Mouse (Mus musculus) right cerebral cortex, adult 2 months (tissue): ENCODE data around the gene Camkmt.

ENCODE experiments used
- DNase-seq, 2 experiments: peaks; one replicate each; pipeline ENCODE4 v3.0.0; 2021 to 2022; ENCODE audit warnings: low spot score in 2 of 2

The Camkmt gene

DNA sequence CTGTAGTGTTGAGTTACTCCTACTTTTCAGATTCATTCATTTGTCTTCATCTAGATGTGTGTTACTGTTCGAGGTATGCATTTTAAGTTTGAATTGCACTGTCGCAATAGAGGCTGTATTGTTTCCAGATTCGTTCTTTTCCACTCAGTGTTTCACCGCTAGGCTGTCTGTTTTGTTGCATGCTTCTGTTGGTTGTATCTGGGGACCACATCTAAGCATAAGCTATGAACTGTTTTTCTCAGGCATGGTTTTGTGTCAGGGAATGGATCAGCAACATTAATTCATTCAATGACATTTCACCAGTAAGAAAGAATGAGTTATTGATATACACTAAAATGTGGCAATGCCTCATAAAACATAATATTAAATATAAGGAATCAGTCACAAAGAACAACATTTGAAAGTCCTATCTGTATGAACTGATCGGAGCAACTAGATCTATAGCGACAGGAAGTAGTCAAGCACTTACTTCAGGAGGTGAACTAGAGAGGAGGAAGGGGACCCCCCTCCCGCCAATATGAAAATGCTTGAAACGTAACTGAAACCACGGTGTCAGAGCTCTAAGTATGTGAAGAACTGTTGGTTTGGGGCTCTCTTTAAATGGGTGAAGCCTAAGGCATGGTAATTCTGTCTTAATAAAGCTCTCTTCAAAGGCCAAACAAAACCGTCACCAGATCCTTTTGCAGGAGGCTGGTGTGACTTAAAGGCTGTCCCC lies 80.3 kb downstream of the Camkmt start:
- DNase-seq, result no peak

DNA sequence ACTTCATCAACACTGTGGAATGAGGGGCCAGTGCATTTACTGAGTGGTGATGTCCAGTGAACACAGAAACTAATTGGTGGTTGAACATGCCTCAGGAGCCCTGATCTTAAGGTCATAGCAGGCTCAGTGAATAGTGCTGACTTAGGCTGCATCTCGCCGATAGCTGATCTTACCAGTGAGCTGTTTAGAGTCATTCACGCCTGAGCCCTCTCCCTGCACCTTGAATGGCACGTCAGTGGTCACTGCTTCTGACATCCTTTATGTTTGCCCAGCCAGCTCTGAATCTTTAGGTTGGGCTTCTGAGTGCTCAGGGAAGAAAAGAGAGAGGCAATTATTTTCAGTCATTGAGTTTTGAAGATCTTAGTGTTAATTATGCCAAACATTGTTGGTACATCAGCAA lies 81.6 kb downstream of the Camkmt start:
- no peak for DNase-seq

DNA sequence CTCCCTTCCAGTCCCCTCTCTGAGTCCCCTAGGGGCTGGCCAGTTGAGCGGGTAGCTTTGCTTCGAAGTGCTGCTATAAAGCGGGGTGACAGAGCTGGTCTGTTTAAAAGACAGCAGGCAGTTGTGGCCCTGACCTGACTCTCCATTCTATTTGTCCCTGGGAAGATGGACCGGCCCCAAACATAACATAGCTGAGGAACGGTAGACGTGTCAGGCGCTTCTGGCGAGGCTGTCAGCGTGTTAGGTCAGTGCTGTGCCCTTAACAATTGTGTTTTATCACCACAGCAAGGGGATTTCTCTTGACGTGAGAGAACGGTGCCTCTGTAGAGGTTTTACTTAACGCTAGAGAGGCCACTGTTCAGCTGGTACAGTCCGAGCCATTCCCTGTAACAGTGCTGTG lies 86.9 kb downstream of the Camkmt start:
- DNase-seq, result no peak

DNA sequence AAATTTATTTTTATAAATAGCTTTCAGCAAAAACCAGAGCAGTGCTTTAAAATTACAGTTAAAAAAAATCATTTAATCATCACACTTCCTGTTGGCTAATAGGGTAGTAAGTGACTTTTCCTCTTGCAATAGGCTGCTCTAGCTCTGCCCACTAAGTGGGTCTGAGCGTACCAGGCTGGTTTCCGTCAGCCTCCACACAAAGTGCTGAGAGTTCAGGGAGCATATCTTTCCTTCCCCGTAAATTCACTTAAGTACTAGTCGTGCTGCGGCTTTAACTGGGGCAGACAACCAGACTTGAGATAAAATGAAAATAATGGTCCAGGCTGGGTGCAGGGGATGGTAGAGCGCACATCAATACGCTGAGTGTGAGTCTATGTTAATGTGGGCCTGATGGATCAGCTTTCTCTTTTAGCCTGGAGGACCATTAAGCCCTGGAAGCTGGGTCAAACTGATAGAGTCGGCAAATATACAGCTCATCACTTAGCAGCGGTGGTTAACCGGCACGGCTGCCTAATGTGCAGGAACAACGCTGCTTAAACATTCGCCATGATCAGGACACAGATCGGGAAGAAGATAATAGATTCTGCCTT lies 90.2 kb downstream of the Camkmt start:
- DNase-seq, result no peak

DNA sequence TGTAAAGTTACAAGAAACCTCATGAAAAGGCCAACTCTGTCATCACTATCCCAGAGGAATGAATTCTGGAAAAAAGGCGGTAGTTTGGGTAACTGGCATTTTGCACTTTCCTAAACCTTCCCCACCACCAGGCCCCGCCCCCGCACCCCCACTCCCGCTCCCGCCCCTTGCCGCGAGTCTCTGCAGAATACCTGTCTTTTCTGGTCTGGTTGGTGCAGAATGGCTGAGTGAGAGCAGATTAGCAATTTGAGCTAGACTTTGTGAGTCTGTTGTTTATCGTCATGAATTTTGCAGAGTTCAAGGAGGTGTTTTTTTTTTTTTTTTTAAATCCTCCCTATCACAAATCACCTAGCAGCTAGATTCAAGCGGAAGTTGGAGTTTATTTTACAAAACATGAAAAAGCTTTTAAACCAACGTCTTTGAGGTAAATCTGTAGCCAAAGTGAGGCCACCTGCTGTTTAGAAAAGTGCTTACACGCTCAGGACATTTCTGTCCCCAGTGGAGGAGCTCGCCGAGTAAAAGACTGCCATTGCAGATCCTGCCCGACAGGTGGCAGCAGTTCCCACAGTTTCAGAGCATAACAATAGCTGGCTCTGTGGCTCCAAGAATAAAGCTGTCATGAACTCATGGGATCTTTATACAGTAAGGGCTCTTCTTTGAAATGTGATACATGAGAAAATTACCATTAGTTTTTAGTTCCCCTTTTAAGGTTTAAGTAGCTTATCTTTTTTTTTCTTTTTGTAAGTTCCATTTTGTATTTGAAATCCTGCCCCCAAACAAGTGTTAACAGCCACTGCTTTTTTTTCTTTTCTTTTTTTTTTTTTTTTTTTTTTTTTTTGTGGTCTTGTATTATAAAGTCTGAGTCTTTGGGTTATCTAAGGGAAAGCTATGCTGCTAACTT lies 99.1 kb downstream of the Camkmt start:
- DNase-seq, result peak; percentile 91 to 96

DNA sequence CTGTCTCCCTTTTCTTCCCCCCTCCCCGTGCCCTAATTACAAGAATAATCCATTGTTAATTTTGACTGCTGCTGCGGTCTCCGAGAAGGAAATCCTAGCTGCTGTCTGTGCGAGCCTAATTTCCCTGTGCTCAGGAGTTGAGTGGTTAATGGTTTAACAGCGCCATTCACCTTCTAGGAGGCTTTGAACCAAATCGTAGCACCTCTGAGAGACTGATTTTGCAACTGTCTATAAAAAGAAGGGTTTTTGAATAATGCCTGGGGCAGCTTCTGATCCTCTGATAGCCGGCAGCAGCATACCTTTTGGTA lies 99.7 kb downstream of the Camkmt start:
- no peak for DNase-seq

DNA sequence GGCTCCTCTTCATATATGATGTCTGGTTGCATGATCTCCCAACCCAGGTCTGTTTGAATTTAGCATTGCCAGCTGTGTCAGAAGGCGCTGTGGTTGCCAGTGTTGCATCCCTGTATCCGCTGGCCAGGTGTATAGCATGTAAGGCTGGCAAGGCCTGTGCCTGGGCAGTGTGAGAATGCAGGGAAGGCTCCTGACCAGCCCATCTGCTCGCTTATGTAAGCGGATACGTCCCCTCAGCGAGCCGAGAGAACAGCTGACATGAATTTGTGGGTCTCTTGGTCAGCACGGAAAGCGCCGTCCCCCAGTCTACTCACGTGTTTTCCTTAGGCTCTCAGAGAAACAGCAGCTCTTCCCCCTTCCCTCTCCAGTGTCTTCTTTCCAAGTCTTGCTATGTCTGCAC lies 102.9 kb downstream of the Camkmt start:
- no peak for DNase-seq

DNA sequence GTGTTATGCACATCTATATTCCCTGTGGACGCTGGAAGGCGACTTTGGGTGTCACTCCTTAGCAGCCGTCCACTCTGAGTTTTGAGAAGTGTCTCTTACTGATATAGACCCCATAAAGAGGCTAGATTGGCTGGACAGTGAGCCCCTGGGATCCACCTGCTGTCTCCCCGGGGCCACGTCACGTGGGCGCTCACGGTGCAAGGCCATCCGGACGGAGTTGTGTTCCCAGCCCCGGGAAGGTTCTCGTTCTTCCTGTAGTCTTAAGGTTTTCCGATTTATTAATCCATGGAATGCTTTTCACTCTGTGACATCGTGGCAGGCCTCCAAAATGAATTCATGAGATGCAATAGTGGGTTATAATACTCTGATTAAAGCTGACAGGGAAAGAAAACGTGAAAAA lies 108.4 kb downstream of the Camkmt start:
- DNase-seq, result no peak

DNA sequence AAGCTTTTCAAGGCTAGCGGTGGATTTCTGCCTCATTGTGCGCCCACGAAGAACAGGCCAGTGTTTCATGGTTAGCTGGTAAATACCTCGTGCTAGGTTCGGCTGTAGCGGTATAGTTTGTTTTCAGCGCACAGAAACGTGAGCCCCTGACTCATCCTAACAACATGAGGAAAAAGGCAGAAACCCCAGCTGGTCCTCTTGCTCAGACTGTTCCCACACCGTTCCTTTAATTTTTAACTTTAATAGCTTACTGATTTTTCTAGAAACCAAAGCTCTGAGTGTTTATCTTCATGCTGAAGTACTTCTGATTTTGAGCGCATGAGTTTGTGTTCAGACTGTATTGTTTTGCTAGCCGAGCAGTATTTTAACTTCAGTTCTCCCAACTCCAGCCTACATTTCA lies 109.0 kb downstream of the Camkmt start:
- DNase-seq, result no peak

DNA sequence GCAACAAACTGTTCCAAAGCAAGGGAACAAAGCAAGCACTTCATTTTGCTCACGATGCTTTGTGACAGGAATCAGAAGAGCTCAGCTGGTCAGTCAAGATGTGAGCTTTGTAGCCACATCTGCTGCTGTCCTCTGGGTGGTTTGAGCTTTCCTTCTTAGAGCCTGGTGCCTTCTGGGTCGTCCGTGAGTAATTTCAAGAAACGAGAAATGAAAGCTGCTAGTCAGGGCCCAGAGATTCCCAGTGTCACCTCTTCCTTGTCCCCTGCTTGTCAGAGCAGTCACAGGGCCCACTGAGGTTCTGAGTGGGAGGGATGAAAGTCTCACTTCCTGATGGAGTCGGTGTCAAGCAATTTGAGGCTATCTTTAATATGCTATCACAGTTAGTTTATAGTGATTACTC lies 127.7 kb downstream of the Camkmt start:
- no peak for DNase-seq

DNA sequence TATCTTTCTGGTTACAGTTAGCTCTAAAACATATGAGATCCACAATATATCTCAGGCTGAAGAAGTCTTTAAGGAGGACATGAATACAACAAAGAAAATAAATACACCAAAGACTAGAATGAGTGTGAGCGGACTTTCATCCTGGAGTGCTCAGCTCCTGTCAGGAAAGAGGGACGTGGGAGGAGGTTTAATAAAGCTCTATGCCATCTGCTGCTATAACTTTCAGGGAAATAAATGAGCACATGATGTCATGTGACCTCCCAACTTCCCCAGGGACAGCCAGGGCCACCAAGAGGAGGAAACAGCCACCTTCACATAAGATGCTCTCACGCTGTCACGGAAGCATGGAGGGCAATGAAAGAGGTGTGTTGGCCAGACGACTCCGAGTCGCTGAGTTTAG lies 151.8 kb downstream of the Camkmt start:
- DNase-seq, result peak; percentile 36 to 39

DNA sequence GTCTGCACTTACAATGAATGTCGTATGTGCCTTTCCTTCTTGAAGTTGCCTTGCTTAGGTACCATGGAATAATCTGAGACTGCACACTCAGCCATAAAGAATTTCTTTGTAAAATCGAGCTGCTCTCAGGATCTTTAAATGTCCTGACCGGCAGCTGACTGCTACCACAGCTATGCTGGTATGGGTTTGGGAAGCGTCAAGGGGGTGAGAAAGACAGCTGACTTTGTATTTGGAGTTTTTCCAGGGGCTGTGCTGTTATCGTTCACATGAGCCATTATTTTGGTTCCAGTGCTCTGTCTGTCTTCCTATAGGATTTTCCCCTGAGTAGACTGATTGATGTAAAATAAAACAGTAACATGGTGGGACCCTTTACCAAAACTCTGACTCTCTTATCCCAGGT lies 158.6 kb downstream of the Camkmt start:
- DNase-seq, result no peak

DNA sequence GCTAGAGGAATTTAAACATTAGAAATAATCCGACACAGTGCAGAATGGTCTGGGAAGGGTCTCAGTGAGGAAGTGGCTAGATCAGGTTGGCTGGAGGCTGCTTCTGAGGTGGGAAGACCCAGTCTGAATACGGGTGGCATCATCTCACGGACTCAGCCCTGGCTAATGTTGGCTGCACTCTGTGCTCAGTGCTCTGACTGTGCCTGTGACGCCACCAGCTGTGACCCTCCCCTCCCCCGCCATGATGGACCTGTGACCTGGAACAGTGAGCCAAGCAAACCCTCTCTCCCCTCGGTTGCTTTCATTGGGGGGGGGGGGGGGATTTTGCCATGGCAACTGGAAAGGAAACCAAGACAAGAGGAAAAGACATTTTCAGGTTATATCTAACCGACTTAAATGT lies 159.4 kb downstream of the Camkmt start:
- no peak for DNase-seq

DNA sequence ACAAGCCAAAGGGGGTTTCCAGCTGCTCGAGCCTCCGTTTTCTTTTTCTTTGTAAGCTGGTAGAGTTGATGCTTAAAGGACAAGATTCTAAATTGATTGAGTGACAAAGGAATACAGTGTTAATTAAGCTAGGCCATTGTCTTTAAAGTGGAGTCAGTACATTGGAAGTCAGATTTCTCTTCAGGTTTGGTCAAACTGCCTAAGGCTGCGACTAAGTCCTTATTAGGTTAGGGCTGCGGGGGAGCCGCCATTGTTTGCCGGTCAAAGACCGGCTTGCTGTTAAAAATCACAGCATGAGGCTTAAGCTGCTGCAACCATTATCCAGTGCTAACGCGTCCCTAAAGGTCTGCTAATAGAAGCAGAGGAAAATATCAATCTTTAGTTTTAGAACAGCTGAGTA lies 166.6 kb downstream of the Camkmt start:
- DNase-seq, result no peak

DNA sequence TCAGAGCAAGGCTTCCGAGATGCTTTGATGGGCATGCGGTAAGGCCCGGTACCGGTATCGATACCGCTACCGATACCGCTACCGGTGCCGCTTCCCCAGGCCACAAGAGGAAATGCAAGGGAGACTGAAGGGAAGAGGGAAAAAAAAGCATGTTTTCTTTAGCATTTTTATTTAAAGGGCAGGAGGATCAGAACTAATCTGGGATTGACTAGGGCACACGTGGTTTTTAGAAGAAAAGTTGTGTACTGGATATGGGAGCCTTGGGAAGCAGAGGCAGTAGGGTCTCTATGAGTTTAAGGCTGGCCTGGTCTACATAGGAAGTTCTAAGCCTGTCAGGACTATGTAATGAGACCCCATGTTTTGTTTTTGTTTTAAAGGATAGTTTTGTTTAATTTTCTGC lies 167.0 kb downstream of the Camkmt start:
- no peak for DNase-seq

DNA sequence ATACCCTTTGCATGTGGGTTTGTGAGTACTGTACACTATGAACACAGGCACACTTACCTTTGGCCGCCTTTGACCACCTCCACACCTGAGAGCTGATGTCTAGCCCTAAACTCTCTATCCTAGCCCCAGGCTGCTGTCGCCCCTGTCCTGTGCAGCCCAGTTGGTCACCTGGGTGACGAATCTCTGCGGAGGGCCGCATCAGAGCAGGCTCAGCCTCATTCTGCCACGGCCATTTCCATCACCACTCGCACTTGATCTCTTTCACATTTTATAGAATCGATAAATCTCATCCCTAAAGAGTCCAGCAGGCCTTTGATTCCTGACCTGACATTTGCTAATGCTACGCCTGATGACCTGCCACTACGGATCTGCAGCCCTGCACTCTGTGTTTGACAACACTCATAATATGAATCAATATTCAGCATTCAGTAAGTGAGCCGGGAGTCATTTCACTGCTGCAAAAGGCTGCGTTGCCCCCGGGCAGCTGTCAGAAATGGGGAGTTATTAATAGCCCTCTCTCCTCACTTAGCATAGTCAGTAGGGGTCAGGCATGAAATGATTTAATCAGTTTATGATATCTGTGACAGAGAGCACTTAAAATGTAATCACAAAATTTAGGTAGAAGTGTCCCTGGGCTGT lies 168.5 kb downstream of the Camkmt start:
- DNase-seq, result no peak

DNA sequence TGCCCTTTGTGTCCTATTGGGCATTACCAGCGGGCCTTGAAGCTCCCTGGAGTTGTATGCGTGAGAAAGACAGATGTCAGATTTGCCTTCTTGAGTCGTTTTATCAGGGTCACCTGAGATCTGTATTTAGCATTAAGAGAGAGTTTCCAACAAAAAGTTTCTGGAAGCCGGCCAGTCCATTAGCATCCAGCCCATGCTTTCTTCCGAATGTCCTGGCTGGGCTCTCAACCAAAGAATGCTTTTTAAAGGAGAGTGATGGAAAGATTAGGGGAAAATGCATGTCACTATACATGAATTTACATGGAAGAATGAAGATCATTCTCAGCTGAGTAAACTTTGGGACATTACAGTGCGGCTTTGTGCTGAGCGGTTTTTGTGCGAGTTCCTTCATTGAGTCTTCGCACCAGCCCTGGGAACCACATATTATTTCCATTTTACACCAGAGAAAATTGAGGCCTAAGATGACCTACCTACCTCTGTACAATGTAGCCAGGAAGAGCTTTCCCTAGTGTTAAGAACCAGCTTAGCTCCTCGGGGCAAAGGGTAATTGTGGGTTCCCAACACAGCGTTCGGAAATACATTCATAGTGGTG lies 176.6 kb downstream of the Camkmt start:
- no peak for DNase-seq

DNA sequence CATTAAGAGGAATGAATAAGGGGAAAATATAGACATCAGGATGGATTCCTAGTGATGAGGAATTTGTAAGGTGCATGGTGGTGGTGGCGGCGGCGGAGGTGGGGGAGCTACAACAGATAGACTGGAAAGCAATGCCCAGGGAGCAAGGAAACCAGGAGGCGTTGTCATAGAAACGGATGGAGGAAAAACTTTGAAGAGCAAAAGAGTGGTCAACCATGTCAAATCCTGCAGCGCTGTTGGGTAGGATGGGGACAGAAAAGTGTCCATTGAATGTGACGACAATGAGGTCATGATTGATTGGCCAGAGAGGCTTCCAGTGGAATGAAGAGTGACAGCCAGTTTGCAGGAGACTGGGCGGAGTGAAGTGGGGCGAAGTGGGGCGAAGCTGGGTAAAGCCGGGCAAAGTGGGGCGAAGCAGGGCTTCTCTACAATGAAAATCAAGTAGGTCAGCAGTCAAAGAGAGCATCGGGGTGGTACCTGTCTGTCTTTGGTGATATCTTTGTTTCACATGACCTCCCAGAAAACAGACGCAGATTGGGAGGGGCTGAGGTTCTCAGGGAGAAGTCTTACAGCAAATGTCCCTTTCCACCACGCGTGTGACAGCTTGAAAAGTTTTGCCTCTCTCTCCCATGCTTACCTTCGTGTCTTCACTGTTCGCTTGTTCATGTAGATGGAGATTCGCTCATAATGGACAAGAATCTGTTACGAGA lies 181.3 kb downstream of the Camkmt start:
- DNase-seq, result no peak

DNA sequence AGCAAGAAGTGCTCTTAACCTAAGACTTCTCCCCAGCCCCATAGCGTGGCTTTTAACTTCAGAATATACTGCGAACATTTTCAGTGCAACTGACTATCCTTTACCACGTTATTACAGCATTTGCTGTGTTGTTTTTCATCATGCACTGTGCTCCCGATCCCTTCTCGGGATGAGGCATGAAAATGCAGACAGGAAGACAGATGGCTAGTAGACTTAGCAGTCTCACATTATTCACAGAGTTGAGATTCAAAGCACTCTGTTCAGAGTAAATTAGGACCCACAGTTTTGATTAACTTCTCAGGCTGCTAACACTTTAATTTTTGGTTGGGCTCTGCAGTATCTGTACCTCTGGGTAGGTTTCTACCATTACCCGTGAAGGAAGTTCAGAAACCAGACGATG lies 189.4 kb downstream of the Camkmt start:
- DNase-seq, result no peak

DNA sequence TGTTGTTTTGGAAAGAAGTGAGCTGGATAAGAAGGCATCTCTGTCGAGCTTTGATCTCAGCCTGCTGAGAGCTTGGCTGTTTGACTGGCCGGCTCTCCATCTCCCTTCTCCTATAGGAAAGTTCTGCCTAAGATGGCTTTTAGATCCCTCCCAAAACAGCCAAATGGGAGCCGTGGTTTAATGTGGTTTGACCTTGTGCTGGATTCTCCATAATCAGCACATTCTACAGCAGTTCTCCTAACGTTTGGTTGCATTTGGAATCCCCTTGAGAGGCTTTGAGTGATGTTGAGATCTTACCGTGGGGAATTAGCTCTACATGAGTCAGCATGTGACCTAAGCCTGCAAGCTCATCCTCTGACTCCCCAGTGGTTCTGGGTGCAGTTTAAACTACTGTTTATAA lies 192.1 kb downstream of the Camkmt start:
- no peak for DNase-seq

DNA sequence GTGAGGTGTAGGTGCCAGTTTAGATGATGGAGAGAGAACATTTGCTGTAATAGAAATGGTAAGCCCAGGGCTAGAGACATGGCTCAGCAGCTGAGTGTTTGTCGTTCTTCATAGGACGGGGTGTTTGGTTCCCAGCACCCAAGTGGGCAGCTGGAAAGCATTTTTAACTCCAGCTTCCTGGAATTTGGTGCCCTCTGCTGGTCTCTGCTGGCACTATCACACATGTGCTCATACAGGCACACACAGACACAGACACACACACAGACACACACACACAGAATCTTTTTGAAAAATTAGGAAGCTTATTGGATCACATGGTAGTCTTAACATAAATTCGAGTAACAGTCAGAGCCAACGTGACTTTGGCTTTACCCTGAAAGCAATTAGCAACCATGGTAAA lies 200.8 kb downstream of the Camkmt start:
- no peak for DNase-seq

DNA sequence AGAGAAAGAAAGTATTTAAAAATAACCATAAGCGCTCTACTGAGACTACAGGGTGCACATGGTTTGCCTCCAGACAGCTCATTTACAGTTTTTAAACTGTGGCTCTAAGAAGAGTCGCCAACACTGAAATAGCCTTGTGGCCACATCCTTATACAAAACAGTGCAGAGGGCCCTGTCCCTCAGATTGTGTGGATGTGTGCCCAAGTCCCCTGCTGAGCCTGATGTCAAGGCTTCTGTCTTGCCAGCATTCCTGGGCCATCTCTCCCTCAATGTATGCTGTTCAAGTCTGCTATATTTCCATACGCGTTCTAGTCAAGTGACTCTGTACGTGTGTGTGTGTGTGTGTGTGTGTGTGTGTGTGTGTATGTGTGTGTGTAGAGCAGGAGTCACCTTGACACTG lies 201.2 kb downstream of the Camkmt start:
- DNase-seq, result no peak
